Mouse (Mus musculus) neural tube, embryonic 11.5 days (tissue): ENCODE data around the gene Trim37. TPM values are rescaled to one million over a fixed set of nuclear protein-coding genes. Genes with fewer than 3 reads are reported as not detected.

Experiments used
- ATAC-seq: fragments of 200-750 bp; cut with Nextera tagmentation; 2 replicates; pipeline ENCODE4 v1.8.0; 2017; ENCODE audit warnings: moderate number of reproducible peaks, mild to moderate bottlenecking, moderate TSS enrichment, moderate library complexity; ENCODE audit not compliant: insufficient read depth, low FRiP score, low TSS enrichment
- DNase-seq: peaks from one replicate; pipeline ENCODE4 v3.0.0-alpha.2; 2015; ENCODE audit warnings: low spot score
- H3K27ac ChIP-seq: fragments of 300-500 bp; sonication (generic); 2 replicates; pipeline ENCODE4 v1.5.1; 2014; ENCODE audit warnings: low read depth, mild to moderate bottlenecking, low read length
- H3K27me3 ChIP-seq: fragments of 300-500 bp; sonication (generic); 2 replicates; pipeline ENCODE4 v1.6.1; 2014; ENCODE audit warnings: mild to moderate bottlenecking, low read length, mixed read lengths; ENCODE audit not compliant: control insufficient read depth, insufficient read depth
- H3K36me3 ChIP-seq: fragments of 300-500 bp; sonication (generic); 2 replicates; pipeline ENCODE4 v1.6.1; 2014; ENCODE audit warnings: mild to moderate bottlenecking, low read length, moderate library complexity, mixed read lengths; ENCODE audit not compliant: control insufficient read depth, insufficient read depth
- H3K4me1 ChIP-seq: fragments of 300-500 bp; sonication (generic); 2 replicates; pipeline ENCODE4 v1.6.1; 2014; ENCODE audit warnings: low read length, mixed read lengths; ENCODE audit not compliant: control insufficient read depth, insufficient read depth
- H3K4me2 ChIP-seq: fragments of 300-500 bp; sonication (generic); 2 replicates; pipeline ENCODE4 v1.6.1; 2014; ENCODE audit warnings: low read depth, mild to moderate bottlenecking, moderate library complexity
- H3K4me3 ChIP-seq: fragments of 300-500 bp; sonication (generic); 2 replicates; pipeline ENCODE4 v1.5.1; 2014; ENCODE audit warnings: low read depth, low read length
- H3K9ac ChIP-seq: fragments of 300-500 bp; sonication (generic); 2 replicates; pipeline ENCODE4 v1.6.1; 2014; ENCODE audit warnings: mild to moderate bottlenecking, low read length
- H3K9me3 ChIP-seq: fragments of 300-500 bp; sonication (generic); 2 replicates; pipeline ENCODE4 v1.6.1; 2016; ENCODE audit warnings: low read length; ENCODE audit not compliant: control insufficient read depth
- WGBS: fragments of 180-500 bp; shearing (Covaris S2); extraction: QIAGEN DNeasy Blood & Tissue Kit; methylation state at CpG from one replicate; pipeline ENCODE4 v1.1.7; 2014; 5-methylcytosine and 5-hydroxymethylcytosine counted together
- polyA plus RNA-seq: library from polyadenylated mRNA; unstranded; fragments of >200 nt; fragmentation: Nextera tagmentation; extraction: Ambion mirVana; gene quantifications from 2 replicates; pipeline ENCODE4 v1.2.1, GENCODE M21; 2014

Gene Trim37
- polyA plus RNA-seq: 74.8 and 80.3 TPM in 2 replicates

GRCm38 (mm10) chr11:87126824-87127816 is at the start of gene Trim37:
Trim37 (plus strand) TSS chr11:87127077.
- DNase-seq (peak; percentile 95), ATAC-seq (peak; percentile 85)
- H3K27me3 ChIP-seq: no peaks in the 10 kb centered on the region
- WGBS: under 1% methylated on average over 89 of the region's 105 CpGs
- H3K4me2 ChIP-seq: peak within 1 kb of the TSS; percentile 75
- H3K36me3 ChIP-seq: peaks cover 9% of the 10 kb centered on the region
- peak within 1 kb of the TSS; percentile 72 for H3K9ac ChIP-seq
- H3K4me3 ChIP-seq: peak within 1 kb of the TSS; percentile 84
- H3K9me3 ChIP-seq: no peaks in the 10 kb centered on the region
- peaks cover 16% of the 10 kb centered on the region for H3K4me1 ChIP-seq
- peak within 1 kb of the TSS; percentile 83 for H3K27ac ChIP-seq

DNA sequence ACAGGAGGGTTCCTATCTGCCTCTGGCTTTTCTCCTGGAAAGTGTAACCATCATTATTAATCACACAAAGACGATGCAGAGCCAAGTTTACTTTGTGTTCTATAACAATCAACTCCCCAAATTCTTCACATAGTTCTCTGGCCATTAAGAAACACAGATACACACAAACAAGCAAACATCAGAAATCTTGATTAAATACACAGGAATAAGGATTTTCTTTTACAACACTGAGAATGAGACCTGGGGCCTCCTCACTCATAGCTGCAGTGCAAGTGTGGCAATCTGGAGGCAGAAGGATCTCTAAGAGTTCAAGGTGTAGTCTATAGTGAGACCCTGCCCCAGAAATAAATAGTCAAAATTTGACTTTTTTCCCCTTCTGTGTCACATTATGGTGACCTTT is 43.2 kb upstream of the Trim37 start:
- Histone ChIP-seq H3K4me2 (no peak overlapping the region), H3K36me3 (peaks cover 10% of the 10 kb centered on the region), H3K9ac (no peak overlapping the region), H3K4me3 (no peak overlapping the region), H3K27ac (no peak overlapping the region), H3K4me1 (peaks cover 15% of the 10 kb centered on the region), H3K27me3 (no peaks in the 10 kb centered on the region), H3K9me3 (no peaks in the 10 kb centered on the region)
- DNase-seq (no peak), ATAC-seq (no peak)
- WGBS: 89% methylated on average over 1 of the region's 1 CpGs

DNA sequence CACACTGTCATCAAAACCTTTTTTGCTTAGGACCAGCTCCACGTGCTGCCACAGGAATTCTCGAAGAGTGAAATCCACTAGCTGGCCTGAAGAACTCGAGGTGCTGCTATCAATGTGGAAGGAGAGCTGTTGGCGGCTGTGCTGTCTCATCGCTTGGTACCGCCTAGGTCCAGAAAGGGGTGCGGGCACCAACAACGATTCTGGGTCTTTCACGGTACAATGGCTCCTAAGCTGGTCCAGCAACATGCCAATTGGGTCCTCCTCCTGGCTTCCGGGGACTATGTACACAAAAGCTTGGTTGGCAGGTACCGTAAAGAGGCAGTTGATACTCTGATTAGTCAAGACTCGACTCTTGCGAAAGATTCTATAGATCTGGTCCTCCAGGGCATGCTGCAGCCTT is 41.4 kb upstream of the Trim37 start:
- Histone ChIP-seq H3K9ac (no peak overlapping the region), H3K4me3 (peak overlapping the region; percentile 83), H3K36me3 (peaks cover 10% of the 10 kb centered on the region), H3K27me3 (no peaks in the 10 kb centered on the region), H3K9me3 (no peaks in the 10 kb centered on the region), H3K27ac (no peak overlapping the region), H3K4me1 (peaks cover 15% of the 10 kb centered on the region), H3K4me2 (peak overlapping the region; percentile 81)
- ATAC-seq: no peak
- no peak for DNase-seq
- WGBS: 89% methylated on average over 13 of the region's 13 CpGs

GRCm38 (mm10) chr11:87086290-87086984 is 40.4 kb upstream of the Trim37 start, which contains the start of gene Smg8:
Smg8 (minus strand) TSS chr11:87086774.
- no peaks in the 10 kb centered on the region for H3K27me3 ChIP-seq
- peak within 1 kb of the TSS; percentile 81 for H3K4me2 ChIP-seq
- H3K9ac ChIP-seq: peak within 1 kb of the TSS; percentile 82
- DNase-seq (peak; percentile 83), ATAC-seq (peak; percentile 63)
- peaks cover 7% of the 10 kb centered on the region; the same call in 1 of the 2 replicates for H3K36me3 ChIP-seq
- peak within 1 kb of the TSS; percentile 83 for H3K4me3 ChIP-seq
- no peaks in the 10 kb centered on the region for H3K9me3 ChIP-seq
- WGBS: 1% methylated on average over 43 of the region's 43 CpGs
- peak within 1 kb of the TSS; percentile 36; the same call in 1 of the 2 replicates for H3K27ac ChIP-seq
- H3K4me1 ChIP-seq: peaks cover 15% of the 10 kb centered on the region

DNA sequence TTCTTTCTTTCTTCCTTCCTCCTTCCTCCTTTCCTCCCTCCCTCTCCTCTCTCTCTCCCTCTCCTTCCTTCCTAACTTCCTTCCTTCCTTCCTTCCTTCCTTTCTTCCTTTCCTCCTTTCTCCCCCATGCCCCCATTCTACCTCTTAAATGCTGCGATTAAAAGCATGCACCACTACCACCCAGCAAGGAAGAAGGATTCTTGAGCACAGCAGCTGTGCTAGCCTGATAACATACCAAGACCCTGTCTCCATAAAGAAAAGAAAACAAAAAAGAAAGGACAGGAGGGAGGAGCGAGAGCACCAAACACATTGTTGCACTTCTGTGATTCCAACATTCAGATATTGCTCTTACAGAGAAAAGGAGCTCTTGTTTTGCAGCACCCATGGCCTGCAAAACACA is 39.7 kb upstream of the Trim37 start:
- ATAC-seq: no peak
- H3K4me2 ChIP-seq: peak overlapping the region; percentile 81
- peaks cover 5% of the 10 kb centered on the region; the same call in 1 of the 2 replicates for H3K36me3 ChIP-seq
- H3K27ac ChIP-seq: no peak overlapping the region
- peak overlapping the region; percentile 83; the same call in 1 of the 2 replicates for H3K4me3 ChIP-seq
- peaks cover 15% of the 10 kb centered on the region for H3K4me1 ChIP-seq
- 56% methylated on average over 2 of the region's 2 CpGs for WGBS
- H3K9me3 ChIP-seq: no peaks in the 10 kb centered on the region
- peak overlapping the region; percentile 82; the same call in 1 of the 2 replicates for H3K9ac ChIP-seq
- no peaks in the 10 kb centered on the region for H3K27me3 ChIP-seq
- DNase-seq: no peak

- Histone ChIP-seq H3K36me3 (0 out of 2 replicates have a peak, but pooled peaks cover 4% of the 10 kb centered on the region), H3K9me3 (no peaks in the 10 kb centered on the region)
Measured at GRCm38 (mm10) chr11:87108409-87108754, 18.5 kb upstream of the Trim37 start, which contains the start of gene Prr11. Prr11 (minus strand) TSS chr11:87108708.

GRCm38 (mm10) chr11:87108755-87109518 is 17.9 kb upstream of the Trim37 start, which contains the start of gene Ska2:
Ska2 (plus strand) TSS chr11:87109234.
- under 1% methylated on average over 40 of the region's 40 CpGs for WGBS
- H3K4me1 ChIP-seq: no peaks in the 10 kb centered on the region; the same call in 1 of the 2 replicates
- peak within 1 kb of the TSS; percentile 98 for H3K9ac ChIP-seq
- H3K36me3 ChIP-seq: 0 out of 2 replicates have a peak, but pooled peaks cover 4% of the 10 kb centered on the region
- peak within 1 kb of the TSS; percentile 93 for H3K27ac ChIP-seq
- no peaks in the 10 kb centered on the region for H3K9me3 ChIP-seq
- DNase-seq: peak; percentile 99
- peak within 1 kb of the TSS; percentile 61 for H3K4me2 ChIP-seq
- H3K27me3 ChIP-seq: no peaks in the 10 kb centered on the region
- H3K4me3 ChIP-seq: peak within 1 kb of the TSS; percentile 95
- ATAC-seq: peak; percentile 99

More at GRCm38 (mm10) chr11:87108409-87108754, 18.5 kb upstream of the Trim37 start, which contains the start of gene Prr11:
- Histone ChIP-seq H3K27ac (peak within 1 kb of the TSS; percentile 93), H3K4me1 (no peaks in the 10 kb centered on the region; the same call in 1 of the 2 replicates), H3K4me3 (peak within 1 kb of the TSS; percentile 95), H3K4me2 (peak within 1 kb of the TSS; percentile 61), H3K9ac (peak within 1 kb of the TSS; percentile 98), H3K27me3 (no peaks in the 10 kb centered on the region)
- WGBS: under 1% methylated on average over 14 of the region's 14 CpGs
- no peak for DNase-seq
- no peak; the same call in 1 of the 2 replicates for ATAC-seq
